Mouse (Mus musculus) B cell, adult 62 days (primary cell): ENCODE measurements around the gene Ifitm2. TPM values are rescaled to one million over a fixed set of nuclear protein-coding genes. Genes with fewer than 3 reads are reported as not detected.

ENCODE experiments used
- total RNA-seq: library from RNA; stranded (reverse); gene quantifications from 4 replicates; pipeline ENCODE4 v1.2.4, GENCODE M21; 2023

Gene Ifitm2
- total RNA-seq: 10.4 to 16.2 TPM (median 12.9 TPM) in 4 replicates

GRCm38 (mm10) chr7:140955758-140956555 is at the start of gene Ifitm2, which contains the start of gene Gm45717:
Gene Ifitm2 (minus strand): TSS chr7:140955987.
Gene Gm45717 (minus strand): TSS chr7:140955937.

GRCm38 (mm10) chr7:140966921-140967320 is 11.1 kb upstream of the Ifitm2 start, which contains the start of gene Ifitm1:
Gene Ifitm1 (plus strand): TSS chr7:140967221.

GRCm38 (mm10) chr7:140949824-140950530 is 5.8 kb downstream of the Ifitm2 start, which contains the start of gene Ifitm5:
Gene Ifitm5 (minus strand): TSS chr7:140950291.

GRCm38 (mm10) chr7:140941222-140942051 is 14.3 kb downstream of the Ifitm2 start, which contains the start of gene Pgghg:
Gene Pgghg (plus strand): TSS chr7:140941391.

GRCm38 (mm10) chr7:140920418-140921029 is 35.3 kb downstream of the Ifitm2 start, which contains the start of gene Nlrp6:
Gene Nlrp6 (plus strand): TSS chr7:140920902.

Other genes starting within 250 kb of the Ifitm2 start
- gene Cyp2e1, start 192.2 kb downstream of the Ifitm2 start, total RNA-seq: not detected in 4 replicates
- not detected in 4 replicates for gene Syce1, start 168.1 kb downstream of the Ifitm2 start, total RNA-seq
- gene Zfp941, start 133.8 kb downstream of the Ifitm2 start, total RNA-seq: not detected in 4 replicates
- gene Urah, start 121.0 kb downstream of the Ifitm2 start, total RNA-seq: not detected in 4 replicates
- gene Scgb1c1, start 110.4 kb downstream of the Ifitm2 start, total RNA-seq: not detected in 4 replicates
- not detected in 4 replicates for gene Odf3, start 108.2 kb downstream of the Ifitm2 start, total RNA-seq
- not detected in 4 replicates for gene Gm45785, start 99.7 kb downstream of the Ifitm2 start, total RNA-seq
- 93.4 to 117 TPM (median 99.1 TPM) in 4 replicates for gene Ric8a, start 99.0 kb downstream of the Ifitm2 start, total RNA-seq
- 18.9 to 23.9 TPM (median 22.0 TPM) in 4 replicates for gene Bet1l, start 98.4 kb downstream of the Ifitm2 start, total RNA-seq
- gene Psmd13, start 74.0 kb downstream of the Ifitm2 start, total RNA-seq: 76.1 to 84.1 TPM (median 77.2 TPM) in 4 replicates
- 7.3 to 10.8 TPM (median 8.6 TPM) in 4 replicates for gene Sirt3, start 73.7 kb downstream of the Ifitm2 start, total RNA-seq
- gene Cox8b, start 55.5 kb downstream of the Ifitm2 start, total RNA-seq: not detected in 4 replicates
- not detected in 4 replicates for gene Nlrp6, start 35.1 kb downstream of the Ifitm2 start, total RNA-seq
- 15.9 to 23.8 TPM (median 18.4 TPM) in 4 replicates for gene Pgghg, start 14.6 kb downstream of the Ifitm2 start, total RNA-seq
- gene Ifitm5, start 5.7 kb downstream of the Ifitm2 start, total RNA-seq: not detected in 4 replicates
- not detected in 4 replicates for gene Gm45717, start 50 bp downstream of the Ifitm2 start, total RNA-seq
- 1.2 TPM in 1 of 4 replicates, not detected in the others for gene Ifitm1, start 11.2 kb upstream of the Ifitm2 start, total RNA-seq
- 3.2 to 7.5 TPM (median 4.5 TPM) in 4 replicates for gene Ifitm3, start 54.8 kb upstream of the Ifitm2 start, total RNA-seq
- 1.6 to 1.9 TPM in 2 of 4 replicates, not detected in the others for gene Ifitm6, start 61.9 kb upstream of the Ifitm2 start, total RNA-seq
- gene Gm17387, start 73.1 kb upstream of the Ifitm2 start, total RNA-seq: not detected in 4 replicates
- not detected in 4 replicates for gene B4galnt4, start 105.1 kb upstream of the Ifitm2 start, total RNA-seq
- 21.8 to 29.7 TPM (median 25.9 TPM) in 4 replicates for gene Pkp3, start 122.2 kb upstream of the Ifitm2 start, total RNA-seq
- 32.1 to 49.7 TPM (median 39.6 TPM) in 4 replicates for gene Sigirr, start 144.6 kb upstream of the Ifitm2 start, total RNA-seq
- gene Ano9, start 161.8 kb upstream of the Ifitm2 start, total RNA-seq: not detected in 4 replicates
- 8.0 to 9.8 TPM (median 9.4 TPM) in 4 replicates for gene Ptdss2, start 166.4 kb upstream of the Ifitm2 start, total RNA-seq
- 61.9 to 82.6 TPM (median 69.3 TPM) in 4 replicates for gene Rnh1, start 216.9 kb upstream of the Ifitm2 start, total RNA-seq
- gene Hras, start 238.0 kb upstream of the Ifitm2 start, total RNA-seq: 23.0 to 30.6 TPM (median 27.5 TPM) in 4 replicates
- gene Lrrc56, start 238.2 kb upstream of the Ifitm2 start, total RNA-seq: 6.4 to 9.6 TPM (median 7.2 TPM) in 4 replicates